Mouse (Mus musculus): ENCODE measurements around the gene Scmh1. TPM values are rescaled to one million over a fixed set of nuclear protein-coding genes. Genes with fewer than 3 reads are reported as not detected.
A peak's percentile ranks its signal among the peaks of the same experiment; 100 is the strongest.

The Scmh1 gene
- polyA plus RNA-seq, 1 experiment from 2014 or later, result 55.2 TPM

DNA sequence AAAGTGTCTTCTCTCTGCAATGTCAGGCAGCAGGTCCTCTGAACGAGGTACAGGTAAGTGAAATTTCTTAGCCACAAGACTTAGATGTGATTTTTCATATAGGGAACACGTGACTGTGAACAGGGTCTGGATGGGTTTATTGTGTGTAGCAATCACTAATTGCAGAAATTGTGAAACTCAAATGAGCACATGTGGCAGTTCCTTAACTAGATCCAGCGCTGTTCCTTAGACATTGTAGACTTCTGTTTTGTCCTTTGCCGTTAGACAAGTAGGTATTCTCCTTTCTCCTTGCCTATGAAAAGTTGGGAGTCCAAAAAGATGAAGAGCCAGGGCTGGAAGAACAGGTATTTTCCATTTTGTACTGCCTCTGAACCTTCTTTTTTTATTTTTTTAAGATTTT, 106.1 kb downstream of the Scmh1 start:
- 91% methylated on average over 4 of the region's 4 CpGs for WGBS
- H3K27ac ChIP-seq (ENCODE audit: low read length), result no peak overlapping the region
- no peak overlapping the region for H3K4me2 ChIP-seq (replicated peaks; ENCODE audit: low read depth, low read length)
- no peaks in the 10 kb centered on the region for H3K9me3 ChIP-seq (ENCODE audit: control insufficient read depth, low read depth, low read length)
- no peak overlapping the region for H3K4me3 ChIP-seq (ENCODE audit: low read depth, low read length)
- ATAC-seq (ENCODE audit: insufficient number of reproducible peaks, insufficient read depth, low FRiP score, low read depth), result no peak
- H3K27me3 ChIP-seq (ENCODE audit: control insufficient read depth, insufficient read depth, low read length), result no peaks in the 10 kb centered on the region
- no peaks in the 10 kb centered on the region for H3K4me1 ChIP-seq (ENCODE audit: control insufficient read depth, insufficient read depth, low read length)
- H3K36me3 ChIP-seq (ENCODE audit: control insufficient read depth, insufficient read depth, low read length), result peaks cover 41% of the 10 kb centered on the region
- no peak overlapping the region for H3K9ac ChIP-seq (replicated peaks; ENCODE audit: low read depth, low read length)

- H3K4me3 ChIP-seq (ENCODE audit: low read depth, low read length), result no peak overlapping the region
- H3K4me1 ChIP-seq (ENCODE audit: control insufficient read depth, insufficient read depth, low read length), result no peaks in the 10 kb centered on the region
- no peak overlapping the region for H3K9ac ChIP-seq (replicated peaks; ENCODE audit: low read depth, low read length)
- H3K9me3 ChIP-seq (ENCODE audit: control insufficient read depth, low read depth, low read length), result no peaks in the 10 kb centered on the region
- H3K27me3 ChIP-seq (ENCODE audit: control insufficient read depth, insufficient read depth, low read length), result no peaks in the 10 kb centered on the region
- no peak overlapping the region for H3K4me2 ChIP-seq (replicated peaks; ENCODE audit: low read depth, low read length)
- H3K27ac ChIP-seq (ENCODE audit: low read length), result no peak overlapping the region
- 96% methylated on average over 2 of the region's 2 CpGs for WGBS
- H3K36me3 ChIP-seq (ENCODE audit: control insufficient read depth, insufficient read depth, low read length), result peaks cover 38% of the 10 kb centered on the region
- no peak for ATAC-seq (ENCODE audit: insufficient number of reproducible peaks, insufficient read depth, low FRiP score, low read depth)
These were observed 109.3 kb downstream of the Scmh1 start for GRCm38 (mm10) chr4:120514366-120514765.

- Histone ChIP-seq H3K36me3 (ENCODE audit: control insufficient read depth, insufficient read depth, low read length) (peaks cover 38% of the 10 kb centered on the region), H3K9me3 (ENCODE audit: control insufficient read depth, low read depth, low read length) (no peaks in the 10 kb centered on the region), H3K4me2 (replicated peaks; ENCODE audit: low read depth, low read length) (no peak overlapping the region; the same call in 1 of the 2 replicates), H3K9ac (replicated peaks; ENCODE audit: low read depth, low read length) (no peak overlapping the region), H3K27me3 (ENCODE audit: control insufficient read depth, insufficient read depth, low read length) (no peaks in the 10 kb centered on the region), H3K4me3 (ENCODE audit: low read depth, low read length) (no peak overlapping the region), H3K27ac (ENCODE audit: low read length) (peak overlapping the region; percentile 82), H3K4me1 (ENCODE audit: control insufficient read depth, insufficient read depth, low read length) (no peaks in the 10 kb centered on the region)
- peak; percentile 96 for ATAC-seq (ENCODE audit: insufficient number of reproducible peaks, insufficient read depth, low FRiP score, low read depth)
- WGBS, result 77% methylated on average over 7 of the region's 7 CpGs
These were observed 111.4 kb downstream of the Scmh1 start for GRCm38 (mm10) chr4:120516491-120516890.

- H3K9me3 ChIP-seq (ENCODE audit: control insufficient read depth, low read depth, low read length), result no peaks in the 10 kb centered on the region
- H3K4me3 ChIP-seq (ENCODE audit: low read depth, low read length), result no peak overlapping the region
- 79% methylated on average over 7 of the region's 7 CpGs for WGBS
- H3K36me3 ChIP-seq (ENCODE audit: control insufficient read depth, insufficient read depth, low read length), result peaks cover 38% of the 10 kb centered on the region
- H3K27me3 ChIP-seq (ENCODE audit: control insufficient read depth, insufficient read depth, low read length), result no peaks in the 10 kb centered on the region
- H3K9ac ChIP-seq (replicated peaks; ENCODE audit: low read depth, low read length), result no peak overlapping the region
- peak; percentile 43; the same call in 1 of the 2 replicates for ATAC-seq (ENCODE audit: insufficient number of reproducible peaks, insufficient read depth, low FRiP score, low read depth)
- no peak overlapping the region; the same call in 1 of the 2 replicates for H3K4me2 ChIP-seq (replicated peaks; ENCODE audit: low read depth, low read length)
- no peaks in the 10 kb centered on the region for H3K4me1 ChIP-seq (ENCODE audit: control insufficient read depth, insufficient read depth, low read length)
- peak overlapping the region; percentile 82 for H3K27ac ChIP-seq (ENCODE audit: low read length)
These were observed 111.8 kb downstream of the Scmh1 start for GRCm38 (mm10) chr4:120516907-120517306.

DNA sequence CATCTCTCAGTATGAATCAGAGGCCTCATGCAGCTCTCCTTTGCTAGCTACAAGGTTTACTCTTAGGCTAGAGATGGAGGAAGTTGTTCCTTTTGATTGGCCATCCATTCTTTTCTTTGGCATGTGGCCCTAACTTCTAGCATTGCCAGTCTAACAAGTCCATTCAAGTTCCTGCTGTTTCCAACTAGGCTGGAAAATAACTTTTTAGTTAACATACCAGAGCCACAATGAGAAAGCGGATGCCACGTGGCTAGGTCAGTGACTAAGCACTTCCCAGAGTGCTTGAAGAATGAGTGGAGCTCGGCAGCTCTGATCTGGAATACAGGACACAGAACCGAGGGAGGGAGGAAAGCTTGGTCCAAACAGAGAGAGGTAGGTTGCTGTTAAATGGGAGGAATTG, 112.3 kb downstream of the Scmh1 start:
- Histone ChIP-seq H3K4me3 (ENCODE audit: low read depth, low read length) (no peak overlapping the region), H3K9me3 (ENCODE audit: control insufficient read depth, low read depth, low read length) (no peaks in the 10 kb centered on the region), H3K9ac (replicated peaks; ENCODE audit: low read depth, low read length) (no peak overlapping the region), H3K27me3 (ENCODE audit: control insufficient read depth, insufficient read depth, low read length) (no peaks in the 10 kb centered on the region), H3K4me2 (replicated peaks; ENCODE audit: low read depth, low read length) (no peak overlapping the region; the same call in 1 of the 2 replicates), H3K27ac (ENCODE audit: low read length) (peak overlapping the region; percentile 82), H3K36me3 (ENCODE audit: control insufficient read depth, insufficient read depth, low read length) (peaks cover 41% of the 10 kb centered on the region), H3K4me1 (ENCODE audit: control insufficient read depth, insufficient read depth, low read length) (no peaks in the 10 kb centered on the region)
- WGBS, result 79% methylated on average over 4 of the region's 4 CpGs
- no peak for ATAC-seq (ENCODE audit: insufficient number of reproducible peaks, insufficient read depth, low FRiP score, low read depth)

DNA sequence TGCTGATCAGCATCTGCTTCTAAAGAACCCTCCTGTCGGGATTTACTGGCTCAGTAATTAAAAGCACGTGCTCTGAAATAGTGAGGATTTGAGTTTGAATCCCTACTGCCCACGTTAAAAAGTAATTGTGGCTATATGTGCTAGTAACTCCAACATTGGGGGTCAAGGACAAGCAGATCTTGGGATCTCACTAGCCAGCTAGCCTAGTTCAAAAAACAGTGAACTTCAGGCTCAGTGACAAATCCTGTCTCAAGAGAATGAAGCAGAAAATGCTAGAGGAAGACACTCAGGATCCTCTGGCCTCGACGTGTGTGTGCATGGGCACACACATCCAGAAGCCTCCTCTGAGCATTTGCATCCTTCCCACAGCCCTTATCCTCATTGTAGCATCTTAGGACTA, 116.7 kb downstream of the Scmh1 start:
- no peak for ATAC-seq (ENCODE audit: insufficient number of reproducible peaks, insufficient read depth, low FRiP score, low read depth)
- H3K4me2 ChIP-seq (replicated peaks; ENCODE audit: low read depth, low read length), result no peak overlapping the region
- WGBS, result 84% methylated on average over 5 of the region's 5 CpGs
- H3K36me3 ChIP-seq (ENCODE audit: control insufficient read depth, insufficient read depth, low read length), result peaks cover 67% of the 10 kb centered on the region
- no peak overlapping the region for H3K9ac ChIP-seq (replicated peaks; ENCODE audit: low read depth, low read length)
- no peaks in the 10 kb centered on the region for H3K9me3 ChIP-seq (ENCODE audit: control insufficient read depth, low read depth, low read length)
- no peak overlapping the region for H3K27ac ChIP-seq (ENCODE audit: low read length)
- H3K27me3 ChIP-seq (ENCODE audit: control insufficient read depth, insufficient read depth, low read length), result no peaks in the 10 kb centered on the region
- no peak overlapping the region for H3K4me3 ChIP-seq (ENCODE audit: low read depth, low read length)
- no peaks in the 10 kb centered on the region for H3K4me1 ChIP-seq (ENCODE audit: control insufficient read depth, insufficient read depth, low read length)

DNA sequence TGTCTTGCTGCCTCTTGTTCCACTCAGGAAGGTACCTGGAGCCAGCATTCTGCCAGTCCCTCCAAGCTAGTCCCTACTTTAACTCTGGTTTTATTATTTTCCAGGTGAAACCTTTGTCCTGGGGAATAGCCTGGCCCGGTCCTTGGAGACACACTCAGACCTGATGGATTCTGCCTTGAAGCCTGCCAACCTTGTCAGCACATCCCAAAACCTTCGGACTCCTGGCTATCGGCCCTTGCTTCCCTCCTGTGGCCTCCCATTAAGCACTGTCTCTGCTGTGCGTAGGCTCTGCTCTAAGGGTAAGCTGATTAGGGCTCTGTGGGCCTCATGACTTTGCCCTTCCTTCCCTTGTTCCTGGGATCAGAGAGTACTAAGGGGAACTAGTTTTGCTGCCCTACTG, 117.3 kb downstream of the Scmh1 start:
- no peak for ATAC-seq (ENCODE audit: insufficient number of reproducible peaks, insufficient read depth, low FRiP score, low read depth)
- no peak overlapping the region for H3K4me3 ChIP-seq (ENCODE audit: low read depth, low read length)
- H3K27me3 ChIP-seq (ENCODE audit: control insufficient read depth, insufficient read depth, low read length), result no peaks in the 10 kb centered on the region
- H3K4me2 ChIP-seq (replicated peaks; ENCODE audit: low read depth, low read length), result no peak overlapping the region
- 86% methylated on average over 4 of the region's 4 CpGs for WGBS
- no peaks in the 10 kb centered on the region for H3K4me1 ChIP-seq (ENCODE audit: control insufficient read depth, insufficient read depth, low read length)
- no peak overlapping the region for H3K27ac ChIP-seq (ENCODE audit: low read length)
- no peaks in the 10 kb centered on the region for H3K9me3 ChIP-seq (ENCODE audit: control insufficient read depth, low read depth, low read length)
- no peak overlapping the region for H3K9ac ChIP-seq (replicated peaks; ENCODE audit: low read depth, low read length)
- H3K36me3 ChIP-seq (ENCODE audit: control insufficient read depth, insufficient read depth, low read length), result peaks cover 62% of the 10 kb centered on the region

GRCm38 (mm10) chr4:120523092-120523491, 118.0 kb downstream of the Scmh1 start:
- Histone ChIP-seq H3K27ac (ENCODE audit: low read length) (no peak overlapping the region), H3K4me1 (ENCODE audit: control insufficient read depth, insufficient read depth, low read length) (no peaks in the 10 kb centered on the region), H3K4me3 (ENCODE audit: low read depth, low read length) (no peak overlapping the region), H3K9me3 (ENCODE audit: control insufficient read depth, low read depth, low read length) (no peaks in the 10 kb centered on the region), H3K9ac (replicated peaks; ENCODE audit: low read depth, low read length) (no peak overlapping the region), H3K27me3 (ENCODE audit: control insufficient read depth, insufficient read depth, low read length) (no peaks in the 10 kb centered on the region), H3K36me3 (ENCODE audit: control insufficient read depth, insufficient read depth, low read length) (peaks cover 60% of the 10 kb centered on the region), H3K4me2 (replicated peaks; ENCODE audit: low read depth, low read length) (no peak overlapping the region)
- ATAC-seq (ENCODE audit: insufficient number of reproducible peaks, insufficient read depth, low FRiP score, low read depth), result no peak
- WGBS, result 85% methylated on average over 3 of the region's 3 CpGs

DNA sequence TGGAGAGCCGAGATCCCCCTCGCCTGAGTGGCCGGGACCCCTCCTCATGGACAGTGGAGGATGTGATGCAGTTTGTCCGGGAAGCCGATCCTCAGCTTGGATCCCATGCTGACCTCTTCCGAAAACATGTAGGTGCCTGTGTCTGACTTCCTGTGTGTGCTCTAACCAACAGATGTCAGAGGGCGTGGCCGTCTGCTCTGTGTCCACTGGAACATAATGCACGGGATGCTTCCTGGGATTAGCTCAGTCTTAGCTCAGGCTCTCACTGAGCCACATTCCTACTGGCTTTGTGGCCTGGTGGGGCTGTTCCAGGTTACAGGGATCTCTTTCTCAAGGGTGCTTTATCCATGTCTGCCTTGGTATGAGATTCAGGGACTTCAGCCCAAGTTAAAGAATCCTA, 123.1 kb downstream of the Scmh1 start:
- Histone ChIP-seq H3K27ac (ENCODE audit: low read length) (no peak overlapping the region), H3K4me2 (replicated peaks; ENCODE audit: low read depth, low read length) (no peak overlapping the region), H3K9ac (replicated peaks; ENCODE audit: low read depth, low read length) (no peak overlapping the region), H3K27me3 (ENCODE audit: control insufficient read depth, insufficient read depth, low read length) (no peaks in the 10 kb centered on the region), H3K4me1 (ENCODE audit: control insufficient read depth, insufficient read depth, low read length) (no peaks in the 10 kb centered on the region), H3K4me3 (ENCODE audit: low read depth, low read length) (no peak overlapping the region), H3K9me3 (ENCODE audit: control insufficient read depth, low read depth, low read length) (no peaks in the 10 kb centered on the region), H3K36me3 (ENCODE audit: control insufficient read depth, insufficient read depth, low read length) (peaks cover 58% of the 10 kb centered on the region)
- no peak for ATAC-seq (ENCODE audit: insufficient number of reproducible peaks, insufficient read depth, low FRiP score, low read depth)
- WGBS, result 84% methylated on average over 9 of the region's 9 CpGs

Measured in stomach, embryonic 14.5 days (tissue).